Mouse (Mus musculus) E14TG2a.4 (cell line): ENCODE results near the gene Krt31.

ENCODE experiments used
- CTCF ChIP-seq: conservative IDR thresholded peaks from 2 replicates; pipeline ENCODE4 v1.5.1; 2014; ENCODE audit warnings: low read length
- NANOG ChIP-seq: IDR thresholded peaks from 2 replicates; pipeline ENCODE4 v1.6.1; 2014; ENCODE audit warnings: borderline replicate concordance, low read length, mixed read lengths
- POU5F1 ChIP-seq: IDR thresholded peaks from 2 replicates; pipeline ENCODE4 v1.6.1; 2014; ENCODE audit warnings: low read length, borderline replicate concordance

DNA sequence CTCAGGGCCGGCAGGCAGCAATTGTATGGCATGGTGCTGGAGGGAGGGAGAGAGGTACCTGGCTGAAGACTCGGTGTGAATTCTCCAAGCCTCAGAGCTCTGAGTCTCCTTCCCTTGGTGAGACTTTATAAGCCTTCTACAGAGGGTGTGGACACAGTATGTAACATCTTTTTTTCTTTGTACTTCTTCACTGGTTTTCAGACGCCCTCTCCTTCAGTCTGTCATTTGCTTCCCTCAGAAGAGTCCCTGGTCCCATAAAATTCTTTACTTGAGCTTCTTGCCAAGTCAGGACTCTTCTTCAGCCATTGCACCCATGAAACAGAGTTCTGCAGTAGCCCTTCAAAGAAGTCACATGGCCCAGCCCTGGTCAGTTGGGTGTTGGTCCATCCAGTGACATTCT is at the start of gene Krt31:
- no peak for TF ChIP-seq CTCF
- no peak for TF ChIP-seq POU5F1
- TF ChIP-seq NANOG: no peak
